Mouse (Mus musculus) left cerebral cortex, postnatal 25 days (tissue): ENCODE results near the gene Gdpgp1. TPM values are rescaled to one million over a fixed set of nuclear protein-coding genes. Genes with fewer than 3 reads are reported as not detected.

Experiments used
- DNase-seq, 2 experiments: peaks; one replicate each; pipeline ENCODE4 v3.0.0; 2022; ENCODE audit warnings: low spot score in 2 of 2, mixed read lengths in 1 of 2
- intact Hi-C: fragments of 180-260 bp; cut with DNase I; formaldehyde crosslinking; loops from one replicate; pipeline ENCODE4 v1.15.1; 2025
- total RNA-seq, 2 experiments: library from RNA; stranded (reverse); gene quantifications; 2 replicates each; pipeline ENCODE4 v1.2.3; 2021

Gdpgp1 gene
- total RNA-seq, 2 experiments from 2014 or later, result 5.9 to 6.6 TPM

DNA sequence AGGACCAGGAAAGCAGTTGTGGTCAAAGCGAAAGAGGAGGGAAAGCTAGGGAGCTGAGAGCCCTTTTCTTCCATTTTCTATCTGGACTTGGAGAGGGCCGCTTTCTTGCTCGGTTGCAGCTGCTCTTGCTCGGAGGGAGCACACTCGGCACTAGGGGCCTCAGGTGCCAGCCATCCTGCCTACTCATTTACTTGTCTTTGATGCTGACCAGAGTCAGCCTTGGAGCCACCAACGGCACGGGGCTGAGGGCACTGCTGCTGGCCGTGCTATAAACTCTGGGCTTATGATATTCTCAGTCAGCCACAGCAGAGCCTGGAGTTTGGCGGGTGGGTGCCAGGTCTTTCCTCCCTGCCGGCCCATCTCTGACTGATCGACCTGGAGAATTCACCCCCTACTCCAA lies 33.8 kb upstream of the Gdpgp1 start:
- no peak for DNase-seq
- intact Hi-C loops, result loop anchor here (5.0 kb wide), 1 partner anchor 57 kb away; no protein-coding TSS in a partner anchor

DNA sequence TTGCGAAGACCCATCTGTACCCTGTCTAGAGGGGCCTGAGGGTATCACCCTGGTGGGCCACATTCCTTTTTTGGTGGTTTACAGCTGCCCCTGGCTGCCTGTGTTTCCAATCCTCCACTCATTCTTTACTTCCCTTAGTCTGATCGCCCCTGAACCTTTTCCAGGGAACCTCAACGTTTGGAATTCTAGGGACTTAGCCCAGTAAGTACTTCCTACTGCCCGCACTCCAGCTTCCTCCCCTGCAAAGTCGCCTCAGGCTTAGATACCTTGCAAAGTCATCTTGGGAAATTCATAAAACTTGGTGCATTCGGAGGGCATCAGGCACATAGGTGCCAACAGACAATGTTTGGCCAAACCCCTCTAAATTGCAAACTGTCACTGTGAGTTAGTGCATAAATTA lies 33.4 kb upstream of the Gdpgp1 start:
- intact Hi-C loops, result loop anchor here (5.0 kb wide), 1 partner anchor 57 kb away; no protein-coding TSS in a partner anchor
- DNase-seq, result no peak

- no peak for DNase-seq
- intact Hi-C loops, result loop anchor here (5.0 kb wide), 1 partner anchor 58 kb away; no protein-coding TSS in a partner anchor
Measured at GRCm38 (mm10) chr7:80199851-80200587, 32.6 kb upstream of the Gdpgp1 start.

DNA sequence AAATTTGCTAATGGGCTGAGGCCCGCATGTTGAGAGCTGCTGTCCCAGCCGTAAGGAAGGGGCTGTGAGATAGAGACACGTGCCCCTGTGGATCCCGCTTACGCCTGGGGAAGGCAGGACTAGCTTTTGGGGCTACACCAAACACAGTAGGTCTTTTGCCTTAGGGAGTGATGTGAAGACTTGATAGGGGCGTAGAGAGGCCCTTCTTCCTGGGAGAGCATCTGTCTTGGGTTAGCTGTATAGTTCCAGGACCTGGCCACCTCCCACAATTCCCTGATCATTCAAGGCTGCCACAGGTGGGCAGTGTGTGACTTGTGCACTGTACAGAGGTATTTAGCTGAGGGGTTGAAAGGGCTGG lies 32.1 kb upstream of the Gdpgp1 start:
- intact Hi-C loops, result no loop called here
- no peak for DNase-seq

DNA sequence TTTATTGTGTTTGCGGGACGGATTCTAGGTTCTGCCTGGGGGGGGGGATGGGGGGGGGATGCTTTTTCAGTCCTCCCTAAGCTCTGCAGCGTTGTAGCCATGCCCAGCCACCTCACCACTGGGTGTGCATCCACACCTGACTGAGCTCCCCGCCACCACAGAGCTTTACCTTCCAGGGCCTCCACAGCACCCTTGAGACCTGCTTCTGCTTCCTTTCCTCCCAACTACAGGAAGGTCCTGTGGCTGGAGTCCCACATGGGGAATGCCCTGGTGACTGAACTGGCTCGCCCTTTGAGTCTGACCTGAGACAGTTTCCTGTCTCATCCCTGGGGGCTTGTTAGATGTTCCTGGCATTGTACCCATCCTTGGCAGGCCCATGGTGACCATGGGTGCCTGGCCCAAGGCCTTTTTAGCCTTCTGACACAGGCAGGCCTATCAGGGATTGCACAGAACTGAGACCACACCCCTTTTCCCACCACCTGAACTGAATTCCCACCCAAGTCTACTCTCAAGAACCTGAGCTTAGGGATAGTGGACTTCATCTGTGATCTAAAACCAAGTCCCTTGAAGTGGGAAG lies 31.6 kb upstream of the Gdpgp1 start:
- DNase-seq, result no peak
- intact Hi-C loops, result no loop called here

DNA sequence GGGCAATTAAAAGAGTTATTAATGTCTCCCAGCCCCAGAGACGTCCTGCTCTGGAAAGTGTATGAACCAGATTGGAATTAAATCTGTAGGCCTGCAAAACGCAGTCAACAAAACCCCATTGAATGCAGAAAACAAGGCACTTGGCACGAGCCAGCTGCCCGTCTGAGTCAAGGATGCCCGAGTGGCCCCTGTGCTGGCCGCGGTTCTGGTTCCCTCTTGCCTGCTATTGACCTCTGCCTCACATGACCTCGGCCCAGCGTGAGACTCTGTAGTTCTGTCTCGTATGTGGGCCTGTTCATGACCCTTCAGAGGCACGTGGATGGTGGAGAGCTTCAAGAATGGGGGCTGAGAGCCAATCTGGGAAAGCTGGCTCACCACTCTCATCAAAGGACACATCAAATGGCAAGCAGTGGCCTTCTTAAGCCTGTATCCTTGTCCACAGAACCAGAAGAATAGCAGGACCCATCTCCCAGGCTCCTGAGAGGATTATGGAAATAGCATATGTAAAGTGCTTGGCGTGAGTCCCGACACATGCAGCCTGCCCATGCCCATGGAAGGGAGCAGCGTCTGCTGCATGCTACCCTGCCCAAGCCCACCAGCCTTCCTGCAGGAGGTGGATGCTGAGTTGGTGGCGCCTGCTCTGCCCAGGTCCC lies 30.7 kb upstream of the Gdpgp1 start:
- DNase-seq, result no peak
- intact Hi-C loops, result no loop called here

DNA sequence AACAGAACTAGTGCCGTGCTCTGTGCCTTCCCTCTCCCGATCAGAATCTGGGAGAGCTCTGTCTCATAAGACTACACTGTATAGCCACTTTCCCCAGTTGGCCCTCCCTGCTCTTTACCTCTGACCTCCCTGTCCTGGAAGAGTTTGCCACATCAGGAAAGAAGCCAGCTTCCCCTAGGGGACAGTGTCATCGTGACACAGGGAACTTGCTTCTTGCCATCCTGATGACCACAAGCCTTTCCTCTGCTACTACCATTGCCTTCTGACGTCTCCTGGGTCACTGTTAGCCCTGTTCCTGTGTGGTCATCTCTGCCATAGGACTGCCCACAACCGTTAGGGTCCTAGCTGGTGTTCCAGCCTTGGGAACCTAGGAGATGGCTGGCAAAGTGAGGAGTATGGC lies 29.7 kb upstream of the Gdpgp1 start:
- intact Hi-C loops, result no loop called here

GRCm38 (mm10) chr7:80203638-80204096 lies 29.0 kb upstream of the Gdpgp1 start:
- intact Hi-C loops, result no loop called here

More for the DNA sequence above, 29.7 kb upstream of the Gdpgp1 start:
- no peak for DNase-seq

DNA sequence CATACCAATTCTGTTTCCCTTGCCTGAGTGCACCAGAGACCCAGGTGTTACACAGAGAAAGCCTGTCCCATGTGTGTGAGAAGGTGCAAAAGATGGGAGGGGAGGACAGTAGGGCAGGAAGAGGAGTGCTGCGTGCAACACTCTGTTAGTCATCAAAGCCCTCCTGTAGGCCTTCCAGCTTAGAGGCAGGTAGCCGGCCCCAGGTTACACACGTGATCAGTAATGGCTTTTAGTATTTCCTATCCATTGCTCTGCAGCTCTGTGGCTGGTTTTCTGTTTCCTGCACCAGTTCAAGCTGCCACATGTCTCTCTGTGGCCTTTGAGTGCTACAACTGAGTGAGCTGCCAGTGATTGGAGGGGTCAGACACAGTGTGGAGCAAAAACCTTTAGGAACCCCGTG lies 28.3 kb upstream of the Gdpgp1 start:
- intact Hi-C loops, result no loop called here
- no peak for DNase-seq

More at GRCm38 (mm10) chr7:80203638-80204096, 29.0 kb upstream of the Gdpgp1 start:
- DNase-seq, result no peak

DNA sequence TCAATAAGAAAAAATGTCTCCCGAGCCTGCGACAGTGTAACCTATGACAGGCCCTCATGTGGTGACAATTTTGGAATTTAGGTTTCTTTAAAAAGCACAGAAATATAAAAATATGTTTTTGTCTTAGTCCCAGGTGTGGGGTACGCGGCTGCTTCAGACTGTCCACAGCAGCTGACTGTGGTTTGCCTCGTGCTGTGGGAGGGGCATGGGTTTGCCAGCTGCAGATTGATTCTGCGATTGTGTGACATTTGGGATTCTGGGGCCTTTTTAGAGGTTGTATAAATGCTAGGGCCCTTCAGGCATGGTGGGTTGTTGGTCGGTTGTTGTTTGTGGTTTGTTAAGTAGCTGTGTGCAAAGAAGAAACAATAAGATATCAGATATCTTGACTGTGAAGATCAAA lies 27.7 kb upstream of the Gdpgp1 start:
- no peak for DNase-seq
- intact Hi-C loops, result no loop called here

- DNase-seq, result no peak
- intact Hi-C loops, result no loop called here
Measured at GRCm38 (mm10) chr7:80205705-80206589, 26.7 kb upstream of the Gdpgp1 start.

- intact Hi-C loops, result no loop called here
- DNase-seq, result no peak
Measured at GRCm38 (mm10) chr7:80207314-80207731, 25.3 kb upstream of the Gdpgp1 start.

DNA sequence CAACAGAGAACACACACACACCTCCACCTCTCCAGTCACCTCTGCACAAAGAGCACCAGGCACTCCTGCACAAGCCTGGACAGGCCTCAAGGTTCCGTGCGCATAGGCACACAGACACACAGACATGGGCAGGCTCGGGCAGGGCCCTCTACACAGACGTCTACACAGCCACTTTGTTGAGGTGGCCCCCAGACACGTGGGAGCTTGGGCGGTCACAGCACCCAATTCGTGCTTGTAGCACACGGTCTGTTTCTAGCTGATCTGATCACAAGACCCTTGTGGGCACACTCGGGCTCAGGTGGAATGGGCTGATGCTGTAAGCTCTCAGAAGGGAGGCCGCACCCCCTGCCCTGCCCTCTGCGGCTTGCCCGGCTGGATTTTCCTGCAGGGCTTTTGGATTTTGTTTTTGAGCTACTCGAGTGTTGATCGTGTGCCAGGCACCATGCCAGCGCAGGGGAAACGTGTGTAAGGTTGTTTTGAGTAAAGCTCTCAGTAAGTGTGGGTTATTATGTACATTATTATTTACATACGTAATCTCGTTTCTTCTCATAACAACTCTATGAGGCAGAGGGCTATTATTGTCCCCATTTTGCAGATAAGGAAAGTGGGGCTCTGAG lies 24.5 kb upstream of the Gdpgp1 start:
- DNase-seq, result no peak
- intact Hi-C loops, result no loop called here

DNA sequence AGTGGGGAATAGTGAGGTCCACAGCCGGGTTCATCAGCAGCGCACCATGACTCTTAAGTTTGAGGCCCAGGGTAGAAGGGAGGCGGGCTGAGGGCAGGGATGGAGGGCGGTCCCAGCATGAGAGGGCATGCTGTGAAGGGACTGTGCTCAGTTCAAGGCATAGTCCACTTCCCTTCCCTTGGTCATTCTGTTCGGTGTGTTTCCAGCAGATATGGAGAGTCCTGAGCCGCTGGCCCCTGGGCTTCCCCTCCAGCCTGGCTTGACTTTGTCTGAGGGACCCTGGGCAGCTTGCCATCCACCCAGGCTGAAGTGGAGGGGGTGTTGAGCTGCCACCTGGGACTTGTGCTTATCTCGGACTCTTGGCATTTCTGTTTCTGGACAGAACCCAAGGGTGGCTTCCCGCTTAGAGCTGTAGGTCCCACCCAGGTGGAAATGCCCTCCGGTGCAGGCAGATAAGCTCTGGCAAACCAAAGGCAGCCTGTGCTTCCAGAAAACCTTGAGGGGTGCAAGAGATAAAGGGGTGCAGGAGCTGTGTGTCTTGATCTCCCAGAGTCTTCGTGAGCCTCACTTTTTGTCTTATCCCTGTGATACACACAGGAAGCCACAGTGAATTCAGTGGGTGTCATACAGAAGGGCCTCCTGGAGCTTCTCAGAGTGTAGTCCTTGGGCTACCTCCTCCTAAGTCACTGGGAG lies 23.8 kb upstream of the Gdpgp1 start:
- no peak for DNase-seq
- intact Hi-C loops, result no loop called here

- peak in 1 of 2 experiments; percentile 46 for DNase-seq
- intact Hi-C loops, result no loop called here
Measured at GRCm38 (mm10) chr7:80209669-80210068, 23.0 kb upstream of the Gdpgp1 start.

- intact Hi-C loops, result no loop called here
- DNase-seq, result no peak
Measured at GRCm38 (mm10) chr7:80210982-80211381, 21.7 kb upstream of the Gdpgp1 start.

GRCm38 (mm10) chr7:80213604-80214003 lies 19.1 kb upstream of the Gdpgp1 start:
- intact Hi-C loops, result loop anchor here (2.0 kb wide), 1 partner anchor 73 kb away; no protein-coding TSS in a partner anchor
- DNase-seq, result no peak

DNA sequence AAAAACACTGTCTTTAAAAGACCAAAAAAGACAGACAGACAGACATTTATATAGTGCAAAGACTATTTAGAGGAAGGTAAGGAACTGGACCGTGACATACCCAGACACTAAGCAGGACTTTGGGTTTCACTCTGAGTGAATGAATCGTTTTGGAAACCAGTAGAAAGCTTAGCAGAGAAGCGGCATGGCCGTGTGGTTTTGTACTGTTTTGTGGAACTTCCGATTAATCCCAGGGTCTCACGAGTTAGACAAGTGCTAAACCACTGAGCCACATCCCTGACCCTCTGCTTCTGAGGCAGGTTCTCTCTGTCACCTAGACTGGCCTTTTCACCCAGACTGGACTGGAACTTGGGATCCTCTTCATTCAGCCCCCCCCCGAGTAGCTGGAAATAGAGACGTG lies 18.2 kb upstream of the Gdpgp1 start:
- DNase-seq, result no peak
- intact Hi-C loops, result loop anchor here (2.0 kb wide), 1 partner anchor 74 kb away; no protein-coding TSS in a partner anchor

DNA sequence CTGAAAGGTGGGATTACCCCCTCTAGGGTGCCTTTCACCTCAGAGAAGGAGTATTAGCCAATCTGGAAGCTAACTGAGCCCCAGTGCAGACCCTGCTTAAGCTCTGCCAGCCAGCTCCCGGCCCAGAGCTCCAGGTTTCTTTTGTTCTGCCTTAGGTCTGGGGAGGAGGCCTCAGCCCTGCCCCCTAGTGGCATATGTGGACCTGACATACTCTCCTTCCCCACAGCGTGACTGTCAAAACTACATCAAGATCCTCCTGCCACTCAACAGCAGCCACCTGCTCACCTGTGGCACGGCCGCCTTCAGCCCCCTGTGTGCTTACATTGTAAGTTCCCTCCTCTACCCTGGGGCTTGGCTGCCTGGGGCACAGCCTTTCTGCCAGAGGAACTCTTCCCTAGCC lies 17.3 kb upstream of the Gdpgp1 start:
- peak; percentile 73 to 77 for DNase-seq
- intact Hi-C loops, result loop anchor here (2.0 kb wide), 1 partner anchor 75 kb away; no protein-coding TSS in a partner anchor
